Mouse (Mus musculus): ENCODE measurements around the gene Ppfia4. TPM values are rescaled to one million over a fixed set of nuclear protein-coding genes. Genes with fewer than 3 reads are reported as not detected.

Ppfia4 gene
- polyA plus RNA-seq, 1 experiment from 2014 or later, result 10.3 TPM

DNA sequence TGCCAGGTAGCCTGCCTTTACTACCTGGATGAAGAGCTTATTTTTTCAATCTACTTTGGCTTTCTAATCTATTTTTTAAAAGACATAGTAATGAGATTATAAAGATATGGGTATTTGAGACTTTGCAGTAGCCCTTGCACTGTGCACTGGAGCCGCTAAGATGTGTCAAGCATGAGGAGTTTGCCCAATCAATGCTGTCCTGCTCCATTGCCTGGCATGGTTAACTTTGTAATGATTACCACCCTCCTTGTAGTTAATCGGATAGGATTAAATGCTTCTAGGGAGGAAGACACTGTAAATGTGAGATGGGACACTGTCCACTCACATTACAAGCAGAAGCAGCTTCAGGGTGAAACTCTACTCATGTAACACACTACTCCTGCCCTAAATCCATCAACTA, 20.6 kb upstream of the Ppfia4 start:
- Histone ChIP-seq H3K27me3 (no peaks in the 10 kb centered on the region), H3K4me2 (replicated peaks) (no peak overlapping the region), H3K27ac (no peak overlapping the region), H3K36me3 (peaks cover 89% of the 10 kb centered on the region), H3K9ac (no peak overlapping the region), H3K4me1 (0 out of 2 replicates have a peak, but pooled peaks cover under 1% of the 10 kb centered on the region), H3K4me3 (no peak overlapping the region), H3K9me3 (no peaks in the 10 kb centered on the region)
- ATAC-seq (ENCODE audit: low FRiP score, low read depth), result no peak
- WGBS, result 91% methylated on average over 2 of the region's 2 CpGs

DNA sequence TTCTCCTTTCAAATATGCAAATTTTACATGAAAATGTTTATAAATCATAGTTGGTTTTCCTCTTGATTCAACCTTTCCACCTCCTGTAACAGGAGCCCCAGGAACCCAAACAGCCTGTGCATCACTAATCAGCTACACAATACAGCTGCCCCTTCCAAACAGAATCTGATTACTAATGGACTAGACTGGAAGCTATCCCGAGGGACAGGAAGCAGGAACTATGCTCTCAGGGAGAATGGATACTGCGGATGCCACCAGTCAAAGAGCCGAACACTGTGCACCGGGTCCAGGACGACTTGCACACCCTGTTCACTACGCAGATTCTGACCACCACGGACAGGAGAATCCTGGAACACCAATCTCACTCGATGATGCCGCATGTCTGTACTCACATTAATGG, 15.1 kb upstream of the Ppfia4 start:
- Histone ChIP-seq H3K36me3 (peaks cover 61% of the 10 kb centered on the region), H3K4me3 (no peak overlapping the region), H3K4me1 (peaks cover 12% of the 10 kb centered on the region), H3K9ac (no peak overlapping the region), H3K27ac (no peak overlapping the region), H3K27me3 (no peaks in the 10 kb centered on the region), H3K9me3 (no peaks in the 10 kb centered on the region), H3K4me2 (replicated peaks) (no peak overlapping the region)
- no peak for ATAC-seq (ENCODE audit: low FRiP score, low read depth)
- WGBS, result 85% methylated on average over 9 of the region's 9 CpGs

DNA sequence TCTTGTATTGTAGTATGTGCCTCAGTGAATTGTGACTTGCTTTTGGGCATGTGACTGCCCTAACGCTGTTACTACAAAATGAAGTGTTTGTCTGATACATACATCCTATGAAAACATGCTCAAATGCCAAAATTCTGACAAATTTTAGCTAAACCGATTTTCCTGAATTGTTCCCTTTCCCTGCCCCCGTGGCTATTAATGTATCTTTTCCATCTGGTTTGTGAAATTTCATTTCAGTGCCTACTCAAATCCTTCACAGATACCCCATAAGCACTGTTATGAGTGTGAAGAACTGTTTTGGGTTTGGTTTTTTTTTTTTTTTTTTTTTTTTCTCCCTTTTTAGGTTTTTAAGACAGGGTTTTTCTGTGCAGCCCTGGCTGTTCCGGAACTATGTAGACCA, 12.3 kb upstream of the Ppfia4 start:
- no peak overlapping the region for H3K9ac ChIP-seq
- H3K27ac ChIP-seq, result no peak overlapping the region
- no peak; the same call in 1 of the 2 replicates for ATAC-seq (ENCODE audit: low FRiP score, low read depth)
- H3K9me3 ChIP-seq, result no peaks in the 10 kb centered on the region
- H3K27me3 ChIP-seq, result no peaks in the 10 kb centered on the region
- peak overlapping the region; percentile 86 for H3K4me2 ChIP-seq (replicated peaks)
- H3K36me3 ChIP-seq, result peaks cover 34% of the 10 kb centered on the region
- H3K4me1 ChIP-seq, result peaks cover 12% of the 10 kb centered on the region
- peak overlapping the region; percentile 57 for H3K4me3 ChIP-seq
- WGBS, result 79% methylated on average over 4 of the region's 4 CpGs

DNA sequence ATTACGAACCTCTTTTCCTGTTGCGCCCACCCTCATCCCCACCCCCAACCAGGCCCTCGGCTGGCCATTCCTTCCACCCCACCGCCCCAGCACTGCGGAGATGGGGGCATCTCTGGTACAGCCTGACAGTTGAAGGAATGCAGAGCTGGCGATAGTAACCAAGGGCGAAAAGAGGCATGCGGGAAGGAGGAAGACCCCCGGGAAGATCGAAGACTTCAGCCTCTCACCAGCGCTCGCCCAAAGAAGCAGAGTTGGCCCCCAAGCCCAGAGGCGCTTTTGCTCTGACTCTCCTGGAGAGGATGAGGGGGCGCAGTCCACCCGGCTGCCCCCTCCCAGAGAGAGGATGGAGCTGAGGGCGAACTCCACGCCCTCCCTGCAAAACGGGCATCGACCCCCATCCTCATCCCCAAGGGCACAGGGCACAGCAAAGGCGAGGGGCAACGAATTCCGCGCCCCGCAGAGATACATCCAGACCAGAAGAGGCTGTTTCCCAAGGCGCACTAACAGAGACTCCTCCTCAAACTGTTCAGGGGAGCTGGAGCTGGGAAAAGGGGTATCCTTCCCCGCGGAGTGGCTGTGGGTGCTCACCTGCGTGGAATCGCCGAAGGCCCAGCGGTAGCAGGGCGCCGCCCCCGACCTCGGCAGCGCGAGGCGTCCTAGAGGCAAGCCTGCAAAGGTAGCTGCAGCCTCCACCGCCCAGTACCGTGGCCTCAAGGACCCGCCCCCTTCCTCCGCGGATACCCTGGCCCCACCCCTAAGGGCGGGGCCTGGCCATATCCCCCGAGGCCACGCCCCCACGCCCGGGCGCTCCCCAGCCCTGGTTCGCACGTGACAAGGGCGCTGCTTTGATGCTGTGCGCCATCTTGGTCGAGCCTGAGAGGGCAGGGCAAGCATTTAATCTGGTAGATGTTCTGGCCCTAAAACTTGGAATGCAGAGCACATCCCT, 11.6 kb upstream of the Ppfia4 start:
- no peak overlapping the region for H3K27ac ChIP-seq
- under 1% methylated on average over 52 of the region's 54 CpGs for WGBS
- peak; percentile 93 for ATAC-seq (ENCODE audit: low FRiP score, low read depth)

DNA sequence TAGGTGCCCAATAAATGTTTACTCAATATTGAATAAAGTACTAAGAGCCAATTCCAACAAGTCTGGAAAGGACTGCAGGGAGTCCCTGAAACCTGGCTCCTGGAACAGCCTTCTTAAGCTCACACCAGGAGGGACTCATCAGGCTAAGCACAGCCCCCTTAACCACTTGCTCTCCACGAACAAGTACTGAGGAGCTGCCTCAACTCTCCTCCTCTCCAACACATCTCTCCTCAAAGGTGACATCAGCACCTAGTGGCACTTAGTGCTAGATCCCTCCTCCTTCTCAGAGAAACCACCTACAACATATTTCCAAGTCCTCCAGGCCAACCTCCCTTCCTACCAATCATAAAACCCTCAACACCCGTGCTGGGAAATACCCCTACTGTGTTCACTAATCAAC, 10.8 kb upstream of the Ppfia4 start:
- Histone ChIP-seq H3K4me3 (peak overlapping the region; percentile 57), H3K4me2 (replicated peaks) (peak overlapping the region; percentile 86), H3K27me3 (no peaks in the 10 kb centered on the region), H3K9ac (peak overlapping the region; percentile 77), H3K4me1 (peaks cover 12% of the 10 kb centered on the region), H3K9me3 (no peaks in the 10 kb centered on the region), H3K27ac (no peak overlapping the region), H3K36me3 (peaks cover 23% of the 10 kb centered on the region)
- no peak for ATAC-seq (ENCODE audit: low FRiP score, low read depth)
- 14% methylated on average over 2 of the region's 2 CpGs for WGBS

More for the DNA sequence above, 11.6 kb upstream of the Ppfia4 start:
- peak overlapping the region; percentile 57 for H3K4me3 ChIP-seq
- H3K9me3 ChIP-seq, result no peaks in the 10 kb centered on the region
- peak overlapping the region; percentile 77 for H3K9ac ChIP-seq
- peaks cover 26% of the 10 kb centered on the region for H3K36me3 ChIP-seq
- peak overlapping the region; percentile 86 for H3K4me2 ChIP-seq (replicated peaks)
- peaks cover 12% of the 10 kb centered on the region for H3K4me1 ChIP-seq
- no peaks in the 10 kb centered on the region for H3K27me3 ChIP-seq

DNA sequence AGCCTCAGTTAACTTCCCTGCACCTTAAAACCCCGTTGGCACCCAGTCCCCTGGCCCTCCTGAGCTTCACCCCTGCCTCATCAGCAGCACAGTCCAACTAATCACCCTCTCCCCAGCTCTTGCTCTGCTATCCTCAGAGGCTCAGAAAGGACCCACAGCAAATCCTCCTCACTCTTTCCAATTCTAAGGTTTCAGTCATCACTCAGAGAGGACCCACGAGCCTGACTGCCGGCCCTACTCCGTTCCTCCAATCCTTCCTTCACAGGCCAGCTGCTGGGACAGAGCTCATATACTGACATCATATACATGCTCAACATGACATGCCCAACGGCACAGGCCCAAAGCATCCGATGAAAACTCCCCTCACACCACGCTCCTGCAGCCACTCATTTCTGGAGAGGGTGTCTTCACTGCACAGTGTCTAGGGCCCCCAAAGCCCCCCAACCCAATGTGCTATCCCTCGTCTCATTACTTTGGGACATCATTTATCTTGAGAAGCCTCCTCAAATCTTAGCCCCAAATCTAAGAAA, 10.1 kb upstream of the Ppfia4 start:
- Histone ChIP-seq H3K27ac (peak overlapping the region; percentile 15; the same call in 1 of the 2 replicates), H3K36me3 (peaks cover 20% of the 10 kb centered on the region), H3K27me3 (no peaks in the 10 kb centered on the region), H3K9ac (no peak overlapping the region), H3K4me1 (peaks cover 12% of the 10 kb centered on the region), H3K4me2 (replicated peaks) (peak overlapping the region; percentile 86; the same call in 1 of the 2 replicates), H3K9me3 (no peaks in the 10 kb centered on the region), H3K4me3 (no peak overlapping the region; the same call in 1 of the 2 replicates)
- 73% methylated on average over 8 of the region's 8 CpGs for WGBS
- no peak for ATAC-seq (ENCODE audit: low FRiP score, low read depth)

DNA sequence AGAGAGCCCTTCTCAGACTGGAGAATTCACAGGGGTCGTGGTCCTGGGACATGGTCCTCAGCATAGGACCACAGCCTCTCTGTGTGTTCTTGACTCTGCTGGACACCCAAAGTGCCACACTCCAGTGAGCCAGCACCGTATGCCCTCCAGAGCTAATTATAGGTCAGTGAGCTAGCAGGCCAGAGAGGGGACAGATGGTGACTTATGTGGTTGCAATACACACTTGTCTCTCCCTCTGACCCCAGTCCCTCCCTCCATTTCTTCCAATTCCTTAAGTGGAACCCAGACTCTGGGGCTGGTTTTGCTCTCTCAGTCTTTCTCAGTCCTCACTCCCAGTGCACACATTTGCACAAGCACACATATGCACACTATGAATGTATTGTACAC, 9.5 kb upstream of the Ppfia4 start:
- no peaks in the 10 kb centered on the region for H3K9me3 ChIP-seq
- H3K27me3 ChIP-seq, result no peaks in the 10 kb centered on the region
- H3K27ac ChIP-seq, result peak overlapping the region; percentile 15; the same call in 1 of the 2 replicates
- no peak overlapping the region for H3K4me2 ChIP-seq (replicated peaks)
- H3K4me3 ChIP-seq, result no peak overlapping the region
- no peak overlapping the region for H3K9ac ChIP-seq
- H3K4me1 ChIP-seq, result peaks cover 18% of the 10 kb centered on the region
- no peak for ATAC-seq (ENCODE audit: low FRiP score, low read depth)
- H3K36me3 ChIP-seq, result peaks cover 15% of the 10 kb centered on the region
- 53% methylated on average over 2 of the region's 2 CpGs for WGBS

DNA sequence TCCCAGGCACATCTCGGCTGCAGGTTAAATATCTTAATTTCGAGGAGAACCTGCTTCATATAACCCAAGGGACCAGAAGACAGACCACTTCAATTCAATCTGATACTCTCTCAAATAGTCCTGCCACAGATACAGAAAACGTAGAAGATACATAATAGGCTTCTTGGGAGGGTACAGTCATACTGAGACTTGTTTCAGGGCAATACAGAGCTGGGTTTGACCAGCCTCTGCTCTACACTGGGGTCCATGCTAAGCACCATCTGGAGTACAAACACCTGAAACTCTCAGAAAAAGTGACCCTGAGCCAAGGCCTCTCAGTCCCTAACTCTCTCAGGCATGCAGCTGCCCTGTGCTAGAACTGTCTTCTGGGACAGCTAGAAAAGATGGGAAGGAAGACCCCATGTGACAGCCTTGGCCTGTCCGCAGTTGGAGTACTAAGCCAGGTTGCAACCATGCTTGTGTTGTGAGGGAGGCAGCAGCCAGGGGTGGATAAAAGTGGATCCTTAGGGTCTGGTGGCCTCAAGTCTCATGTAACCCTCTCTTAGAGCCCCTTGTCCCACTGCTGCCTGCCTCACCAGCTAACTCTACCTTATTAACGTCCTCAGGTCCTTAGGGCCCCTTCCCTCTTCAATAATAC, 9.0 kb upstream of the Ppfia4 start:
- Histone ChIP-seq H3K27me3 (no peaks in the 10 kb centered on the region), H3K4me1 (peaks cover 23% of the 10 kb centered on the region), H3K27ac (no peak overlapping the region), H3K9ac (no peak overlapping the region), H3K9me3 (no peaks in the 10 kb centered on the region), H3K4me3 (no peak overlapping the region), H3K4me2 (replicated peaks) (no peak overlapping the region), H3K36me3 (peaks cover 11% of the 10 kb centered on the region)
- 76% methylated on average over 5 of the region's 5 CpGs for WGBS
- no peak for ATAC-seq (ENCODE audit: low FRiP score, low read depth)

DNA sequence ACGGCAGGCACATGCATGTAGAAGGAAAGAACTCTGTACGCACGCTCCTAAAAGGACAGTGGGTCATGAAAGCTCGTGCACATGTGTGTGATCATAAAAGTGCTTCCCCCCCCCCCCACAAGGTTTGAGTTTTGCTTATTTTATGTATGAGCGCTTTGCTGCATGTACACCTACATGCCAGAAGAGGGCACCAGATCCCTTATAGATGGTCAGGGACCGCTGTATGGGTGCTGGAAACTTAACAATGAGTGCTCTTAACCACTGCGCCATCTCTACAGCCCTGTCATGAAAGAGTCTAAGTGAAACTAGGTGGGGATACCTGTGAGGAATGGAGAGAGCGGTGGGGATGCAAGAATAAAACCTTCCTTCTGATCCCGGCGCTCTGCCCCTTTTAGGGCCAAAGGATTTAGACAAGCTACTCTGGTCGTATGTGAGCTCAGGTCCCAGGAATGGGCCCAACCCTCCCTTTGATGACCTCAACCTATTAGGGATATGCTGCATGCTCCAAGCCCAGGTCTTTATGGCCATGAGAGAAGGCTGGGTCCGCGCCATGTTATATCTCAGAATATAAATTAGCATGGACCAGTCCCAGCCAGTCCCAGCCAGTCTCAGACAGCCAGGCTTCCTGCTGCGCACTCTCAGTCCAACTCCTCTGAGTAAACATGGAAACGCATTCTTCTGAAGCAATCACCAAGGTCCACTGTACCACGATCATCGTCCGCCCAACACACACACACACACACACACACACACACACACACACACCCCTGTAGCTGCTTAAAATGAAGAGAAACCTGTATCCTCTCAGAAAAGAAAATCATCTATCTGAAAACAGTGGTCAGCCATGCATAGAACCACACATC, 7.3 kb upstream of the Ppfia4 start:
- Histone ChIP-seq H3K27me3 (no peaks in the 10 kb centered on the region), H3K36me3 (no peaks in the 10 kb centered on the region), H3K4me3 (no peak overlapping the region), H3K9me3 (no peaks in the 10 kb centered on the region), H3K9ac (no peak overlapping the region), H3K27ac (no peak overlapping the region), H3K4me2 (replicated peaks) (no peak overlapping the region), H3K4me1 (peaks cover 33% of the 10 kb centered on the region)
- no peak for ATAC-seq (ENCODE audit: low FRiP score, low read depth)
- 93% methylated on average over 18 of the region's 18 CpGs for WGBS

DNA sequence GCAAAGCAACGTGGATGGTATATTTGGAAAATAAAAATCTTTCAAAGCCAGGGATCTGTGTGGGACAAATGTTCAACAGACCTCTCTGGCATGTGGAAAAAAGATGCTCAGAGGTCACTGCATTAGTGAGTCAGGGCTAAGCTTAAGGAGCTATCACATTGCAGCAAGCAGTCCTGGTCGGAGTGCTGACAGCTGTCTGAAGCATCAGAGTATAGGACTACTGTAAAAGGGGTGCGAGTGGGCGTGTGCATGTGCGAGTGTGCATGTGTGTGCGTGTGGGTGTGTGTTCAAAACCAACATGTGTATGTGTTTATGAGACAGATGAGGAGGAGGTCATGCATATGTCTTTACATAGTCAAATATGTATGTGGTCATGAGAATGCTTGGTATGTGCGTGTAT, 6.4 kb upstream of the Ppfia4 start:
- WGBS, result 86% methylated on average over 7 of the region's 7 CpGs
- Histone ChIP-seq H3K27ac (no peak overlapping the region), H3K9ac (no peak overlapping the region), H3K27me3 (no peaks in the 10 kb centered on the region), H3K36me3 (no peaks in the 10 kb centered on the region), H3K4me2 (replicated peaks) (no peak overlapping the region), H3K4me1 (peaks cover 33% of the 10 kb centered on the region), H3K4me3 (no peak overlapping the region), H3K9me3 (no peaks in the 10 kb centered on the region)
- ATAC-seq (ENCODE audit: low FRiP score, low read depth), result 0 out of 2 replicates have a peak, but pooled peaks have one; percentile 48

DNA sequence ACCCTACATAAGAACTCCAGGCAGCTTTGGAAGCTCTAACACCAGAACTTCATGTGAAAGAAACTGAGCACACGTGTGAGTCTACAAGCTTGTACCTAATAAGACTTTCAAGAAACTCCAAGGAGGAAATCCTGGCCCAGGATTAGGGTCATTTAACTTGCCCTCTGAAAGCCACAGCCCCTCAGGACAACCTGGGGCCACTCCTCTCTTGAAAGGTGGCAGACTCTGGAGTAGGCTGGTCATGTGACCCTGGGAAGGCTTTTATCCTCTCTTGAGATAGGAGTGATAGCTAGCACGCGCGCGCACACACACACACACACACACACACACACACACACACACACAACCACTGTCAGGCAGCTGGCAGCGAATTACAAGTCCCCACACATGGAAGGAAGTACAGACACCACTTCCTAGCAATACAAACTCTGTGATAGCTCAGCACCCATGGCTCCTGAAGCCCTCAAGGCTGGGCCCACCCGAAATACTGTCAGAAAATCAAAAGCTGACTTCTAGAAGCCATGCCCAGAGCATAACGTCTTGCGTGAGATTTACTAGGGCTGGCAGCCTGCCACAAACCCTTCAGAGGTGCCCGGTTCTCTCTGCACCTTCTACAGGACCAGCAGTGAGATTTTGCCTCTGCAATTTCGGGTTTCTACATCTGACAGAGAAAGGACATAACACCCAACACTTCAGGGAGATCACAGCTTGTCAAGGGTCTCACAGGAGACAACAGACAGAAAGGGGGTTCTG, 4.4 kb upstream of the Ppfia4 start:
- ATAC-seq (ENCODE audit: low FRiP score, low read depth), result no peak
- H3K9me3 ChIP-seq, result no peaks in the 10 kb centered on the region
- 71% methylated on average over 11 of the region's 11 CpGs for WGBS

More for the DNA sequence above, 4.4 kb upstream of the Ppfia4 start:
- Histone ChIP-seq H3K27ac (no peak overlapping the region), H3K4me3 (no peak overlapping the region), H3K9ac (no peak overlapping the region), H3K4me1 (peaks cover 31% of the 10 kb centered on the region), H3K4me2 (replicated peaks) (no peak overlapping the region), H3K36me3 (no peaks in the 10 kb centered on the region), H3K27me3 (no peaks in the 10 kb centered on the region)
